Mouse (Mus musculus) hindbrain, embryonic 14.5 days (tissue): ENCODE results near the gene Alg3. TPM values are rescaled to one million over a fixed set of nuclear protein-coding genes. Genes with fewer than 3 reads are reported as not detected.

Experiments used
- ATAC-seq: fragments of 200-750 bp; cut with Nextera tagmentation; 2 replicates; pipeline ENCODE4 v1.8.0; 2017; ENCODE audit warnings: moderate number of reproducible peaks, mild to moderate bottlenecking, moderate TSS enrichment, moderate library complexity; ENCODE audit not compliant: low FRiP score
- DNase-seq: peaks from one replicate; pipeline ENCODE4 v3.0.0-alpha.2; 2015; ENCODE audit warnings: low spot score
- H3K27ac ChIP-seq: fragments of 300-500 bp; sonication (generic); 2 replicates; pipeline ENCODE4 v1.5.1; 2014; ENCODE audit warnings: mild to moderate bottlenecking, moderate library complexity
- H3K27me3 ChIP-seq: fragments of 300-500 bp; sonication (generic); 2 replicates; pipeline ENCODE4 v1.6.1; 2014; ENCODE audit warnings: mild to moderate bottlenecking, low read length, mixed read lengths; ENCODE audit not compliant: control insufficient read depth, insufficient read depth
- H3K36me3 ChIP-seq: fragments of 300-500 bp; sonication (generic); replicated peaks from 2 replicates; pipeline ENCODE4 v1.6.1; 2014; ENCODE audit not compliant: control insufficient read depth, insufficient read depth
- H3K4me1 ChIP-seq: fragments of 300-500 bp; sonication (generic); replicated peaks from 2 replicates; pipeline ENCODE4 v1.6.1; 2014; ENCODE audit warnings: antibody characterized with exemption, low read length, mixed read lengths; ENCODE audit not compliant: control insufficient read depth, insufficient read depth
- H3K4me2 ChIP-seq: fragments of 300-500 bp; sonication (generic); replicated peaks from 2 replicates; pipeline ENCODE4 v1.6.1; 2014; ENCODE audit warnings: mild to moderate bottlenecking, moderate library complexity
- H3K4me3 ChIP-seq: fragments of 300-500 bp; sonication (generic); replicated peaks from 2 replicates; pipeline ENCODE4 v1.5.1; 2014; ENCODE audit warnings: mild to moderate bottlenecking, low read length
- H3K9ac ChIP-seq: fragments of 300-500 bp; sonication (generic); 2 replicates; pipeline ENCODE4 v1.6.1; 2014
- H3K9me3 ChIP-seq: fragments of 300-500 bp; sonication (generic); 2 replicates; pipeline ENCODE4 v1.6.1; 2016; ENCODE audit warnings: low read length; ENCODE audit not compliant: control insufficient read depth
- WGBS: fragments of 180-500 bp; shearing (Covaris S2); extraction: QIAGEN DNeasy Blood & Tissue Kit; methylation state at CpG from one replicate; pipeline ENCODE4 v1.1.7; 2014; 5-methylcytosine and 5-hydroxymethylcytosine counted together
- microRNA counts: library from miRNA; unstranded; fragments of <30 nt; microRNA quantifications from one replicate; lab custom pipeline; 2016
- microRNA-seq: library from miRNA; unstranded; fragments of <30 nt; microRNA quantifications from one replicate; pipeline ENCODE4, GENCODE M21; 2016
- polyA plus RNA-seq: library from polyadenylated mRNA; unstranded; fragments of >200 nt; fragmentation: Nextera tagmentation; extraction: Ambion mirVana; gene quantifications from 2 replicates; pipeline ENCODE4 v1.2.1, GENCODE M21; 2014

Gene Alg3
- polyA plus RNA-seq, 1 experiment from 2014 or later, result 45.3 TPM

DNA sequence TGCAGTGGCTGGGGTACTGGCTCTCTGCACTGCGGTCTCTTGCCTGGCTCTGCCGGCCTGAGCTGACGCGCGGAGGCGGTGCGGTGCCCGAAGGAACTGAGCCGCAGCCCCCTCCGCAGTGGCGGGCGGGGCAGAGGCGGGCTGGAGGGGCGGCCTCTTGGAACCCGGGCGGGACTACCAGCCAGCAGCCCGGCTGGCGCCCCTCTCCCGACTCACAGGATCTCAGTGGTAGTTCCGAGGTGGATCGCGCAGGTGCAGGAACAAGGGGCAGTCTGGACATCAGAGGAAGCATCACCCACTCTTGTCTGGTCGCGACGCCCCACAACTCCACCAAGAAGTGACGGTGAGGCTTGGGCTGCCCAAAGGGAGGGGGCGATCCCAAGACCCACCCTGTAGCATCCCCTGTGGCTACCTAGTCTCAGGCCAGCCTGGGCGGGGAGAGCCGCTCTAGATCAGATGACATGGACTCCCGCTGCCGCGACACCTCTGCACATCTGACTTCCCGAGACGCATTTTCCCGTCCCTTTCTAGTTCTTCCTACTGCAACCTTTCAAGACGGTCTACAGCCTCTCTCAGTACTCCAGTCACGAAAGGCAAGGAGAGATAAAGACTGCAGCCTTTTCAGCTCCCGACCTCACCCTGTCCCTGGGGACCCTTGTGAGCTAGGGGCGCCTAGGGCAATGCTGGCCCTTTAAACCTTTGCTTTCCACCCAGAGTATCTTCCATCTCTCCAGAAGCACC, 21.4 kb downstream of the Alg3 start:
- H3K4me3 ChIP-seq, result peak overlapping the region; percentile 51
- no peaks in the 10 kb centered on the region for H3K9me3 ChIP-seq
- peak overlapping the region; percentile 62; the same call in 1 of the 2 replicates for H3K27ac ChIP-seq
- peak overlapping the region; percentile 59 for H3K9ac ChIP-seq
- peak; percentile 55 for DNase-seq
- peaks cover 16% of the 10 kb centered on the region; the same call in 1 of the 2 replicates for H3K4me1 ChIP-seq
- ATAC-seq, result peak; percentile 88
- H3K4me2 ChIP-seq, result peak overlapping the region; percentile 82
- peaks cover 62% of the 10 kb centered on the region for H3K27me3 ChIP-seq
- under 1% methylated on average over 37 of the region's 39 CpGs for WGBS
- no peaks in the 10 kb centered on the region for H3K36me3 ChIP-seq

DNA sequence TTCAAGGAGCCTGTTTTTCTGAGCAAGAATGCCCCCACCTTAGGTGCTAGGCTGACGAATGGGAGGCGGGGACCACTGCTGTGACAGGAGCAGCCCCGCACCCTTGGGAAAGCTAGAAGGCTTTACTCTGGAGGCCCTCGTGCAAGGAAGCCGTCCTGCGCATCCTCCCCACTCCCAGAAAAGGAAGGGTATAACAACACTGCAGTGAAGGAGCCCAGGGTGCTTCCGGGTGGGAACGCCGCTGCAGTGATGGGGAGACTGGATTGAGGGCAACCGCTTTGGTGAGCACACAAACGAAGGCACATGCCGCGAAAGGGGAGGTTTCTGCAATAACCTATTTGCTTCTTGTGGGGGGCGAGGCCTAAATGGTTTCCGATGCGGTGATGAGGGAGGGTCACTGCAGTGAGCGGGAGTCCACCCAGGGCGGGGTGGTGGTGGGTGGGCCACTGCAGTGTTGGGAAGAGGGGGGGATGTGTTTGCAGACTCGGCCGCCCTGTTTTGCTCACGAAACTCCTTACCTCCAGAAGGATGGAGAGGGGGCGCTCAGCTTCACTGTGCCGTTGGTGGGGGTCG, 22.1 kb downstream of the Alg3 start, which contains the start of gene Vwa5b2:
Vwa5b2 (plus strand) TSS at position 106 of the 573 bp plus-strand sequence.
- H3K4me3 ChIP-seq, result peak within 1 kb of the TSS; percentile 51
- H3K9me3 ChIP-seq, result no peaks in the 10 kb centered on the region
- under 1% methylated on average over 23 of the region's 24 CpGs for WGBS
- peaks cover 16% of the 10 kb centered on the region; the same call in 1 of the 2 replicates for H3K4me1 ChIP-seq
- peak; percentile 79 for ATAC-seq
- H3K27me3 ChIP-seq, result peaks cover 60% of the 10 kb centered on the region
- H3K27ac ChIP-seq, result peak within 1 kb of the TSS; percentile 62
- H3K4me2 ChIP-seq, result peak within 1 kb of the TSS; percentile 82
- peak; percentile 34 for DNase-seq
- peak within 1 kb of the TSS; percentile 59 for H3K9ac ChIP-seq
- no peaks in the 10 kb centered on the region for H3K36me3 ChIP-seq

DNA sequence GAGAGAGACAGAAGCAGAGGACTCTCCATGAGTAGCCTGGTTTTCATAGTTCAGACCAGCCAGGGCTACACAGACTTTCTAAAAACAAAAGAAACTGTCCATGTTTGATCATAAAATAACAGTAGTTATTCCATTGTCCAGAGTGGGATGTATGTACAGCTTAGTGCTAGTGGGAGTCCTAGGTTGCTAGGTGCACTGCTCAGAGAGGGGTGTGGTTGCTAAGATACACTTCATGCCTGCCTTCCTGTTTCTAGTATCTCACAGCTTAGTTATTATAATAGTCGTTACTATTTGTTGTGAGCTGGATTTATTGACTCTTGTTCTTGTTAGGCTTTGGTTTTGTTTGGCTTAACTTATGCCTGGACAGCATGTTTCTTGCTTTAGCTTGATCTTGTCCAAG, 46.5 kb downstream of the Alg3 start:
- no peak overlapping the region for H3K4me2 ChIP-seq
- DNase-seq (no peak), ATAC-seq (no peak)
- WGBS, result 52% methylated on average over 1 of the region's 1 CpGs
- H3K4me3 ChIP-seq, result no peak overlapping the region
- no peak overlapping the region for H3K27ac ChIP-seq
- H3K9ac ChIP-seq, result no peak overlapping the region
- peaks cover 31% of the 10 kb centered on the region for H3K36me3 ChIP-seq
- no peaks in the 10 kb centered on the region for H3K9me3 ChIP-seq
- H3K27me3 ChIP-seq, result no peaks in the 10 kb centered on the region
- no peaks in the 10 kb centered on the region for H3K4me1 ChIP-seq

DNA sequence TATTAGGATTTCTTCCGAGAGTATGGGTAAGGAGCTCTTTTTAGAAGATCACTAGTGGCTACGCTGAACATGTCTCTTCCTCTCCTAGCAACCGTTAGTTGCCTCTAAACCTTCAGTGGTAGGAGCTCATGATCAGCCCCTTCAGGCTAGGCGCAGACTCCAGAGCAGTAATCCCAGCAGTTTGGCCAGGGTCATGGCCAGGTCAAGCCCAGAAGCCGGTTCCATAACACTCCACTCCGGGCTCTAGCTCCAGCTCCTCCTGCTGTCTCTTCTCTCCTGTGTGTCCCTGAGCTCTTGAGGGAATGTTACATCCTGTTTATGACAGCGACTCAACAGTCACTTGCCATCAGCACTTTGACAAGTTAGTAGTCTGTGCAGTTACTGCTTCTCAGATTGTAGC, 54.2 kb downstream of the Alg3 start:
- Histone ChIP-seq H3K27ac (no peak overlapping the region), H3K4me3 (no peak overlapping the region)
- WGBS, result 88% methylated on average over 7 of the region's 7 CpGs

More for the DNA sequence above, 54.2 kb downstream of the Alg3 start:
- ATAC-seq (no peak), DNase-seq (no peak)
- H3K36me3 ChIP-seq, result peaks cover 90% of the 10 kb centered on the region
- no peaks in the 10 kb centered on the region for H3K4me1 ChIP-seq
- no peaks in the 10 kb centered on the region for H3K9me3 ChIP-seq
- no peak overlapping the region for H3K4me2 ChIP-seq
- no peak overlapping the region for H3K9ac ChIP-seq
- no peaks in the 10 kb centered on the region for H3K27me3 ChIP-seq

MicroRNA genes within 50 kb of the gene (microRNA counts, 519-probe panel; counts per million panel counts)
- microRNA mmu-miR-1224 (lab: Ali Mortazavi, UCI), result 2,975 counts per million, percentile 12 among the panel's probes with 10 or more counts

Small RNAs within 50 kb of the gene (microRNA-seq; reads per million reads assigned to microRNA genes)
- gene Mir1224, result 46.7 reads per million, percentile 43 among the genes with 10 or more reads in this experiment

Other genes starting within 250 kb of the Alg3 start
- gene Abcc5, start 185.3 kb downstream of the Alg3 start, polyA plus RNA-seq, result 127 and 136 TPM in 2 replicates
- 88.0 and 89.2 TPM in 2 replicates for gene Eif2b5, start 112.9 kb downstream of the Alg3 start, polyA plus RNA-seq
- gene Dvl3, start 94.8 kb downstream of the Alg3 start, polyA plus RNA-seq, result 36.4 and 40.9 TPM in 2 replicates
- 1,214 and 1,314 TPM in 2 replicates for gene Ap2m1, start 76.3 kb downstream of the Alg3 start, polyA plus RNA-seq
- gene Abcf3, start 63.2 kb downstream of the Alg3 start, polyA plus RNA-seq, result 75.3 and 77.5 TPM in 2 replicates
- gene Vwa5b2, start 22.3 kb downstream of the Alg3 start, polyA plus RNA-seq, result 22.1 and 24.4 TPM in 2 replicates
- 10.4 and 11.0 TPM in 2 replicates for gene Eef1akmt4, start 142 bp downstream of the Alg3 start, polyA plus RNA-seq
- not detected in 2 replicates for gene Gm49333, start 125 bp downstream of the Alg3 start, polyA plus RNA-seq
- 61.8 and 63.8 TPM in 2 replicates for gene Camk2n2, start 9.6 kb upstream of the Alg3 start, polyA plus RNA-seq
- gene Ece2, start 18.1 kb upstream of the Alg3 start, polyA plus RNA-seq, result 10.6 and 12.1 TPM in 2 replicates
- 329 and 358 TPM in 2 replicates for gene Psmd2, start 39.9 kb upstream of the Alg3 start, polyA plus RNA-seq
- gene Eif4g1, start 56.6 kb upstream of the Alg3 start, polyA plus RNA-seq, result 124 and 130 TPM in 2 replicates
- 41.8 and 44.2 TPM in 2 replicates for gene Fam131a, start 81.5 kb upstream of the Alg3 start, polyA plus RNA-seq
- 93.2 and 95.9 TPM in 2 replicates for gene Polr2h, start 105.9 kb upstream of the Alg3 start, polyA plus RNA-seq
- 28.7 and 32.1 TPM in 2 replicates for gene Clcn2, start 106.0 kb upstream of the Alg3 start, polyA plus RNA-seq
- gene Chrd, start 121.4 kb upstream of the Alg3 start, polyA plus RNA-seq, result 5.4 and 7.3 TPM in 2 replicates
- 0.86 and 1.2 TPM in 2 replicates for gene Thpo, start 122.8 kb upstream of the Alg3 start, polyA plus RNA-seq